Mouse (Mus musculus): ENCODE results near the gene Rab11b. TPM values are rescaled to one million over a fixed set of nuclear protein-coding genes. Genes with fewer than 3 reads are reported as not detected.

The Rab11b gene
- total RNA-seq, 2 experiments from 2014 or later = 361 to 382 TPM

DNA sequence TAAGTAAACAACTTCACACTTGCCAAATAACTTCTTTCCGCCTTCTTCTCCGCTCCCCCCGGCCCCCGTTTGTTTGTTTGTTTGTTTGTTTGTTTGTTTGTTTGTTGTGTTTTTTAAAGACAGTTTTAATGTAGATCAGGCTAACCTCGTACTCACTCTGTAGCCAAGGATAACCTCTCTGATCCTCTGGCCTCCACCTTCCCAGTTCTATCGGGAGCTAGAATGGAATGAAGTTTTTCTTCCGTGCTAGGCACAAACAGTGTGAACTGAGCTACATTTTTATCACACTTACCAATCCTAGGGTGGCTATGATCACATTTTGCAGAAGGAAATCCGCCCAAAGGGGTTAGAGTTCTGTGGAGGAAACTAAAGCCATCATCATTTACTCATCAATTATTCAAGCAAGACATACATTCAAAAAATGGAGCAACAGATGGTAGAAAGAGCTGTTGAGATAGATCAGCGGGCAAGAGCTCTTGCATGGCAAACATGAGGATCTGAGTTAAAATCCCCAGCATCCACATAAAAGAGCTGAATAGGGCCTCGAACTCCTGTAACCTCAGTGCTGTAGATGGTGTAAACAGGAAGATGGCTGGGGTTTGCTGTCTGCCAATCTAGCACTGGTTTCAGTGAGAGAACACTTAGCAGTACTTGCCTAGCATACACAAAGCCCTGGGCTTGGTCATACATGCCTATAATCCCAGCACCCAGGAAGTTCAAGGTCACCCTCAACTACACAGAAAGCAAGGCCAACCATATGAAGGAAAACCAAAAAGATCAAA is 41.2 kb downstream of the Rab11b start:
- intact Hi-C loops (cut with DNase I) = no loop called here
- no peak for DNase-seq

DNA sequence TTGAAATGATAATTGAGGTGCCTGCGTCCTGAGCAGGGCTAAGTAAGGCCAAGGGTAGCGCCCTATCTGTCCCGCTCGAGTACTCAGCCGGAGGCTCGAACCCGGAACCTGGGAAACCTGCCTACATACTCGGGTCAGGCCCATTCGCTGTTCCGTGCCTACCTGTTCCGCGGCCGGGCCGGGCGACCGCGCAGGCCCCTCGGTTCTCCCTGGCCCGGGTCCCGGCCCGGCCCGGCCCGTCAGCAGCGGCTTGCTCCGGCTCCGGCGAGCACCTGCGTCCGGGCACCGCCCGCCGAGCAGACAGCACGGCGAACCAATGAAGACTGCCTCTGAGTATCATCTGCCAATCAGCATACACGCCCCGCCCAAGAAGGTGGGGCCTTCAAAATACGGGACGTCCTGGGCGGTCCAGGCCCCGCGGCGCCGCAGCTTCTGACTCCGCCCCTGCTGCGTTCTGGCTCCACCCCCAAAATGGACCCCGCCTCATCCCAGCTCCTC is 41.9 kb downstream of the Rab11b start, which contains the start of gene March2:
Gene March2, minus strand, starts transcription at position 287 of the 498 bp plus-strand sequence.
- intact Hi-C loops (cut with DNase I) = no loop called here
- peak; percentile 97 for DNase-seq

DNA sequence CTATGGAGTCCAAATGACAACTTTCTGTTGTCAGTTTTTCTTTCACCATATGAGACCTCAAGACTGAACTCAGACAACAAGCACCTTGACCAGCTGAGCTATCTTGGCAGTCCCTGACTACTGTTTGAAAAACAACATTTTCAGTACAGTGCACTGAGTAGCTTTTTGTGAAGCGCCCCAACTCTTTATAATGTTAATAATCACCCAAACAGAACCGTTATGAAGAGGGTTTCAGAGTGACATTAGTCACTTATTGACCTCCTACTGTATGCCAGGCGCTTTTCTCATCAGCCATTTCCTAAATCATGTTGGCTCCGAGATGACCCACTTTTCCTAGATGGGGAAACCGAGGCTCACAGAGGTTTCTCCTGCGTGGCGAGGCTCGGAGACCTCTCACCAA is 42.3 kb downstream of the Rab11b start:
- no peak for DNase-seq
- intact Hi-C loops (cut with DNase I) = no loop called here

GRCm38 (mm10) chr17:33717246-33717645 is 43.1 kb downstream of the Rab11b start:
- intact Hi-C loops (cut with DNase I) = no loop called here
- no peak for DNase-seq

- intact Hi-C loops (cut with DNase I) = no loop called here
- no peak for DNase-seq
Observed at GRCm38 (mm10) chr17:33714779-33715178, 45.6 kb downstream of the Rab11b start.

- no peak for DNase-seq
- intact Hi-C loops (cut with DNase I) = no loop called here
Observed at GRCm38 (mm10) chr17:33713271-33713670, 47.1 kb downstream of the Rab11b start.

- intact Hi-C loops (cut with DNase I) = no loop called here
Observed at GRCm38 (mm10) chr17:33709834-33710233, 50.5 kb downstream of the Rab11b start.

DNA sequence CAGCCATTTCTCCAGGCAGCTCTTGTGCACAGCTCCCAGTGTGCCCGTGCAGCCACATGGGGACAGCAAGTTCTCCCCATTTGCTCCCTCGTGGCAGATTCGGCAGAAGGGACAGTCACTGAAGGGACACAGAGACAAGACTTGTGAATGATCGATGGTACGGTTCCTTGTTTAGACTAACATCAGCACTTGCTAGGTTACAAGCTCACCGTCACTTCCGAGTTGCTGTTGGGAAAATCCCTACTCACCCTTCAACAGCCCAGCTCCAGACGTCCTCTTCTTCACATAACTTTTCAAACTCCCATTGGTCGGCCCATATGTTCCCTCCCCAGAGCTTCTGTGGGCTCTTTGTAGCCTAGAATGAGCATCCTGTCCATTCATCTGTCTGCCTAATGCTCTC is 57.2 kb downstream of the Rab11b start:
- no peak for DNase-seq
- intact Hi-C loops (cut with DNase I) = no loop called here

More at GRCm38 (mm10) chr17:33709834-33710233, 50.5 kb downstream of the Rab11b start:
- no peak for DNase-seq

GRCm38 (mm10) chr17:33702178-33702577 is 58.2 kb downstream of the Rab11b start:
- DNase-seq = no peak
- intact Hi-C loops (cut with DNase I) = no loop called here

- intact Hi-C loops (cut with DNase I) = no loop called here
- no peak for DNase-seq
Observed at GRCm38 (mm10) chr17:33695471-33695870, 64.9 kb downstream of the Rab11b start.

Other genes starting within 250 kb of the Rab11b start
- 10 to 100 TPM; 63.9 to 64.7 TPM for gene Adamts10, start 236.3 kb downstream of the Rab11b start, total RNA-seq (2021)
- 1 to 10 TPM in 1 of 2 experiments, under 1 TPM in 1; 0.92 to 1.3 TPM for gene Myo1f, start 204.8 kb downstream of the Rab11b start, total RNA-seq (2021)
- gene Zfp414, start 131.4 kb downstream of the Rab11b start, total RNA-seq (2021) = 10 to 100 TPM; 58.8 to 60.6 TPM
- under 1 TPM in 1 of 2 experiments, not detected in 1; 0.24 TPM for gene Pram1, start 122.5 kb downstream of the Rab11b start, total RNA-seq (2021)
- 100 to 1,000 TPM; 178 to 195 TPM for gene Hnrnpm, start 73.7 kb downstream of the Rab11b start, total RNA-seq (2021)
- 10 to 100 TPM; 66.9 to 73.5 TPM for gene March2, start 41.9 kb downstream of the Rab11b start, total RNA-seq (2021)
- gene Angptl4, start 21.3 kb upstream of the Rab11b start, total RNA-seq (2021) = 10 to 100 TPM in 1 of 2 experiments, 1 to 10 TPM in 1; 9.7 to 10.8 TPM
- 10 to 100 TPM; 38.6 to 44.1 TPM for gene Kank3, start 50.0 kb upstream of the Rab11b start, total RNA-seq (2021)
- gene Rps28, start 64.0 kb upstream of the Rab11b start, total RNA-seq (2021) = 1,000 to 10,000 TPM; 1,155 to 1,182 TPM
- gene Ndufa7, start 64.0 kb upstream of the Rab11b start, total RNA-seq (2021) = 100 to 1,000 TPM; 214 to 232 TPM
- 10 to 100 TPM; 21.6 to 25.4 TPM for gene Cd320, start 82.6 kb upstream of the Rab11b start, total RNA-seq (2021)
- gene Gm7029, start 113.3 kb upstream of the Rab11b start, total RNA-seq (2021) = not detected
- gene Kifc1, start 130.1 kb upstream of the Rab11b start, total RNA-seq (2021) = 1 to 10 TPM; 7.7 to 9.4 TPM
- gene Platr17, start 144.6 kb upstream of the Rab11b start, total RNA-seq (2021) = not detected
- gene Daxx, start 148.9 kb upstream of the Rab11b start, total RNA-seq (2021) = 10 to 100 TPM; 37.6 to 39.2 TPM
- 10 to 100 TPM; 45.5 to 56.6 TPM for gene Tapbp, start 155.4 kb upstream of the Rab11b start, total RNA-seq (2021)
- 10 to 100 TPM; 33.2 to 36.8 TPM for gene Zbtb22, start 155.4 kb upstream of the Rab11b start, total RNA-seq (2021)
- gene Rgl2, start 169.0 kb upstream of the Rab11b start, total RNA-seq (2021) = 10 to 100 TPM; 74.1 to 75.5 TPM
- 10 to 100 TPM; 90.5 to 96.1 TPM for gene Pfdn6, start 179.8 kb upstream of the Rab11b start, total RNA-seq (2021)
- 10 to 100 TPM; 30.1 to 36.6 TPM for gene Wdr46, start 180.1 kb upstream of the Rab11b start, total RNA-seq (2021)
- 1 to 10 TPM; 6.6 to 6.8 TPM for gene B3galt4, start 191.0 kb upstream of the Rab11b start, total RNA-seq (2021)
- gene Vps52, start 195.3 kb upstream of the Rab11b start, total RNA-seq (2021) = 10 to 100 TPM; 72.2 to 72.6 TPM
- 100 to 1,000 TPM; 557 to 591 TPM for gene Rps18, start 195.5 kb upstream of the Rab11b start, total RNA-seq (2021)
- 10 to 100 TPM in 1 of 2 experiments, 1 to 10 TPM in 1; 8.2 to 13.8 TPM for gene H2-K1, start 239.8 kb upstream of the Rab11b start, total RNA-seq (2021)